Mouse (Mus musculus) embryo, embryonic 10 days (tissue): ENCODE measurements around the gene Aldh1l1.
A peak's percentile ranks its signal among the peaks of the same experiment; 100 is the strongest.

Experiments
- DNase-seq: peaks from one replicate; pipeline ENCODE4 v3.0.0-alpha.2; 2015; ENCODE audit warnings: low spot score

Aldh1l1 gene

DNA sequence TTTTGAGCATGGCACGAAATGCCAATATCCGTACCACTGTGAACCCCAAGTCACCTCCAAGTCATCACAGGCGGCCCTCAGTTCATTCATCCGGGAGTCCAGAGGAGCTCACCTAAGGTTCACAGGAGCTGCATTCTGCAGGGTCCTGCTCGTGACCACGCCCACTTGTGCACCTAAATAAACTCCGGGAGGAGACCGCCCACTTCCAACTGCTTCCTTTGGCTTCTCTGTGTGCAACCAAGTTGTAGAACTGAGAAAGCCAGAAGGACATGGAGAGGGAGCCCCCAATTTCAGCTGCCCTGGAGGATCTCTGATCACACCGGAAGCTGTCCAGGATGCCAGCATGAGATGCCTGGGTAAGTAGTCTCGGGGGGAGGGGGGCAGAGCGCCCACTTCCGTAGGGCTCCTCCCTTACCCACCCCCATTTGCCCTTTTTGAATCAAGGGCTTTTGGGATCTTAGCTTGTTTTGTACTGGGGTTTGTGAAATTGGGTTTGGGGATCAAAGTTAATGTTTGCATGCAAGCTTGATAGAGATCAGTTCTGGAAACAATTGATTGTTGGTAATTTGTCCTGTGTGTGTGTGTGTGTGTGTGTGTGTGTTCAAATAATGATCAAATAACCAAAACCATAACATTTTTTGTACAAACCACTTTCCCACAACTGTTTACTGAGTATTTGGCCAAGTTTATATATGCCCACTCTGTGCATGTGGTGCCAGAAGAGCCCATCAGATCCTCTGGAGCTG, at the start of gene Aldh1l1:
TSS of gene Aldh1l1 (plus strand) at position 252 of the 746 bp plus-strand sequence.
- DNase-seq = no peak

DNA sequence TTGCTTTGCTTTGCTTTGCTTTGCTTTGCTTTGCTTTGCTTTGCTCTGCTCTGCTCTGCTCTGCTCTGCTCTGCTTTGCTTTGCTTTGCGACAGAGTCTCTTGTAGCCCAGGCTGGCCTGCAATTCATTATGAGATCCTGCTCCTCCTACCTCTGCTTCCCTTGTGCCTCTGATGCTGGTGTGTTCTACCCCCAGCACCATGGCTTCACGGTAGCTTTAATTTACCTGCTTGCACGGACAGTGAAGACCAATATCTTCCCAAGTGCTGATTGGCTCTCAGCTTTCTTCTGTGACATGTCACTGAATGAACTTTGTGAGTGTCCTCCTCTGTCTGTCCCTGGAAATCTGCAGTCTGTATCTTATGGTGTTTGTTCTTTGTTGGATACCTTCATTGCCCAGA, 49.2 kb upstream of the Aldh1l1 start:
- DNase-seq = no peak

DNA sequence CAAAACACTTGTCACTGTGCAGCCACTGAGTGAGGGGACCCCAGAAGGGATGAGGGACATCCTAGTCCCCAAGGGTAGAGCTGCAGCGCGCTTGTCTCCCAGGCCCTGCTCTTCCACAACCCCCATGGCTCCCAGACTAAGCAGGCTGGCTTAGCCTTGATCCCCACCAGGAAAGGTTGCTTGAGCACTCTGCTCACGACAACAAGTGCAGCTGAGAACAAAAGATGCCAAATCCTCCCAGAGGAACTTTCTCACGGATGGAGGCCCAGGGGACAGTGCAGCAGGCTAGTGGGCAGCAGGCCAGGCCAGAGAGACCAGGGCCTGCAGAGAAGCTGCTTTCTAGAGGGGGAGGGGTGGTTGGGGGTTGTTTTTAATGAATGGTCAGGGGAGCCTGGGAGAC, 39.3 kb upstream of the Aldh1l1 start:
- DNase-seq = no peak

DNA sequence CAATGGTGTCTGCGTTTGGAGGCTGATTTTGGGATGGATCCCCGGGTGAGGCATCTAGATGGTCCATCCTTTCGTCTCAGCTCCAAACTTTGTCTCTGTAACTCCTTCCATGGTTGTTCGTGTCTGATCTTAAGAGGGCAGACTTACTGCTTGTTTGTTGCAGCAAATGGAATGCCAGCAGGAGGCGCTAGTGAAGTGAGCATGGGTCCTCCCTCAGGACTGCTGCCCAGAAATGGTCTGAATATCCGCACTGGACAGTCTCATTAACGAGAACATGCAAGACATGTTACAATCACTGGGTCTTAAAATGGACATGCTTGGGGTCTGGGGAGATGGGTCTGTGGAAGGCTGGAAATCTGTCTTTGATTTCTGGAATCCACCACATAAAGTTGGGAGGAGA, 36.0 kb upstream of the Aldh1l1 start:
- DNase-seq = peak; percentile 89

DNA sequence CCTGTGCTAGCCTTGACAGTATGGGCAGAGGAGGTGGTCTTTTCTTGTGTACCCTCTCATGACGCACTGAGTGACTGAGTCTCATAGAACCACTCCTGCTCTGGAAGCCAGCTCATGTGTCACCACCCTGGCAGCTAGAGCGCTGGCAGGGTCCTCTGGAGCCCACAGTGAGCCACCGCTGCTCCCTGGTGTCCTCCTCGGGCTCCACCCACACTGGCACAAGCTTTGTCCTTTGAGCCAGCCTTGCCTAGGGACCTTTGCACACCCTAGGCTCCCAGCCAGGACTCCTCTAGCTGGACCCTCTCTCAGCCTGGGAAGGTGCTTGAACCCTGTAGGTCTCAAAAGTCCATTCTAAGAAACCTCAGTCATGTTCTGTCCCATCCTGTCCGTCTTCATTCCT, 35.5 kb upstream of the Aldh1l1 start:
- no peak for DNase-seq

DNA sequence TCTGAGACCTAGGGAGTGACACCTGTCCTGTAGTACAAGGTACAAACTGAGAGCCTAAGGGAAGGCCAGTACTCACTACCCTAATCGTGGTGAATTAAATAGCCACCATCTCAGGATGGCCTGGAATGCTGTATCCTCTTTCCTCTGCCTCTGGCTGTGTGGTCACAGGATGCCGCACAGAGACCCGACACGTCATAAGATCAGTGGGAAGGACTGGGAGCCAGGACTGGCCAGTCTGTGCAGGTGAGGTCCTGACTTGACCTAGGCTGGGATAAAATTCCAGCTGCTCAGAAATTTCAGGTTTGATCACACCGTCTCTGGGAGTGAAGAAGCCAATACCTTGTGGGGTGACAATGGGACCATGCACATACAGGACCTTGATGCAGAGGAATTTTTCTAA, 34.7 kb upstream of the Aldh1l1 start:
- DNase-seq = no peak

DNA sequence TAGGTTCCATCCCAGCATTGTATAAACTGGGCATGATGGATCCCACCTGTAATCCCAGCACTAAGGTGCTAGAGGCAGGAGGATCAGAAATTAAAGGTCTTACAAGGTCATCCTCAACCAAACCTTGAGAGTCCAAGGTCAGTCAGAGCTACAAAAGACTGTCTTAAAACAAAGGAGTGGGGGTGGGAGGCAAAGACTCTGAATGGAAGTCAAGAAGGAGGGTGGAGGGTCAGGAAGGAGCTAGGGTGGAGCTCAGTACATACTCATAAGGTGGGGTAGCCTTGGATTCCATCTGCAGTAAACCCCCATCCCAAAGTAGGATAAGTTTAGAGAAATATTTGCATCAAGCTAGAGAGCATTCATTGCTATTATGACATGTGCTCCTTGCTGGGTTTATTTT, 33.6 kb upstream of the Aldh1l1 start:
- no peak for DNase-seq

DNA sequence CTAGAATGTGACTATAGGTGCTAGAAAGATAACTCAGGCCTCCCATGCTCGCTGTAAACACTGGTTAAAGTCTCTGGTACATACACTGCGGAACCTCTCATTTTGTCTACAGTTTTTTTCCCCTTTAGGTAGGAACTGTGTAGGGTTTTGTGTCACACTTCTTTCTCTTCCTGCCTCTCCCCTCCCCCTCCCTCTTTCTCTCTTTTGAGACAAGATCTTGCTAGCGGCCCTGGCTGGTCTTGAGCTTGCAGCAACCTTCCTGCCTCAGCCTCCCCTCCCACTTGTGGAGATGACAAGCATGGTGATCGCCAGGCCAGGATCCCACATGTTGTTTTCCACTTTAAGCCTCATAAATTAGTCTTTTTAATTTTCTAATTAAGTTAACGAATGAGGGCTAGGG, 32.5 kb upstream of the Aldh1l1 start:
- DNase-seq = no peak

DNA sequence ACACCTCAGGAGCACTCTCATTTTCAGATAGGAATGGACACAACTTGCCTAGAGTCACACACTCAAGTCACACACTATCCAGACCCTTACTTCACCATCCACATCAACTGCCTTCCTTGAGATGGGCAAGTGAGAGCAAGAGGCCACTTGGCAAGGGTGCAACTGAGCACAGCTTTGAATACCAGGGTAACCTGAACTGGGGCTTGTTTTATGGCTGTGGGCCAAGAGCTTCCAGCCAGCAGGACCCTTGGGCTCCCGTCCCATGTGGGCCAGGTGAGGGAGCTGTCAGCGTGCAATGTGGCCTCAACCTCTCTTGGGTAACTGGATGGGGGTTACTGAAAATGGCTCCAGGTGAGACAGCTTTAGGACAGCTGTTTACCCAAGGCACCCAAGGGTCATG, 28.8 kb upstream of the Aldh1l1 start:
- DNase-seq = no peak

DNA sequence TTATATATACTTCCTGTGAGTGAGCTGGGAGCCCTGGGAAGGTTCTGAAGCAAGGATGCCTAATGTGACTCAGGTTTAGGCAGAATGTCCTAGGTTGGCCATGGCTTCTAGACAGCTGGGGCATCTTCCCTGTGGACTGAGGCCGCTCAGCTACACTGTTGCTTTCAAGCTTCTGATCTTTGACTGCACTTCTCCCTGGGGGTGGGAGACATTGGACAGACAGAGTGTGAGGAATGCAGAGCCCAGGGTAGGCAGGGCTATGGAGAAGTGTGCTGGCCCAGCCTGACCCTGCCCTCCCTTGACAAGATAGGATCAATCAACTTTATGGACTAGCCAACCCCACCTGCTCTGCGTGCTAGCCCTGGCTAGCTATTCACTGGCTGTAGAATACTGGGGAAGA, 25.0 kb upstream of the Aldh1l1 start:
- DNase-seq = no peak

DNA sequence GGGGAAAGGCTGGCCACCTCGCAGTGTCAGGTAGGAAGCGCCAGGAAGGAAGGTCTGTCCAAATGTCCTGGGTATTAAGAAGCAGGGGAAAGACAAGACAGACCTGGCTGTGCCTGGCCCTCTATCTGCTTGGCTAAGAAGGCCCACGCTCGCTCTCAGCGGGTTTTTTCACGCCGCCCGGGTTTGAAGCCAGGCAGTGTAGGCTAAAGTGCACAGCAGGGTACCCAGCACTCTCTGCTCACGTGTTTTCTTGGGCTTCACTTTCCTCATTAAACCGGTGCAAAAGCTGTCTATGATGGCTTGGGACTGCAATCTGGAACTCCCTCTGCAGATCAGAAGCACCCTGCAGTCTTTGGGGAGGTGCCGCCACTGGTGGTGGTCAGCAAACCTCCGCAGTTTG, 24.5 kb upstream of the Aldh1l1 start:
- DNase-seq = peak; percentile 7

DNA sequence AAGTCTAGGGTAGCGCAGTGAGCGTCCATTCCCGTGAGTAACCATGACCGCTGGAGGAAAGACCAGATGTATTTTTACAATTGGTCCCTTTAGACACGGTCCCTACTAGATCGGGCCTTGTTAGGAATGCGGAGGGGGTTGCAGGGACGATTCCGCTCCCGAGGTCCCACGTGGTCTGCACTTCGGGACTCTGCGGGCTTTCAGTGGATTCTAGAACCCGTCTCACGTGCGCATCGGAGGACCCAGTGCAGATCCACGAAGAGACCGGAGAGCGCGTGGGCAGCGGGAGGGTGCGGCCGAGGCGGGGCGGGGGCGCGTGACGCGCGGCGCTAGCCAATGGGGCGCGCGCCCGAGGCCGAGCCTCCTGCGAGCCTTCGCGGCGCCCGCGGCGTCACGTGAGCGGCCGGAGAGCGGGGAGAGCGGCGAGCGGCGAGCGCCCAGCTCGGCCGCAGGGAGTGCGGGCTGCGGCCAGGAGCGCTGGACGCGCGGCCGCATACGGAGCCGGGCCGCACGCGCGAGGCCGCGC, 24.0 kb upstream of the Aldh1l1 start, which contains the start of gene Klf15:
TSS of gene Klf15 (plus strand) at position 396 of the 526 bp plus-strand sequence.
- peak; percentile 82 for DNase-seq

DNA sequence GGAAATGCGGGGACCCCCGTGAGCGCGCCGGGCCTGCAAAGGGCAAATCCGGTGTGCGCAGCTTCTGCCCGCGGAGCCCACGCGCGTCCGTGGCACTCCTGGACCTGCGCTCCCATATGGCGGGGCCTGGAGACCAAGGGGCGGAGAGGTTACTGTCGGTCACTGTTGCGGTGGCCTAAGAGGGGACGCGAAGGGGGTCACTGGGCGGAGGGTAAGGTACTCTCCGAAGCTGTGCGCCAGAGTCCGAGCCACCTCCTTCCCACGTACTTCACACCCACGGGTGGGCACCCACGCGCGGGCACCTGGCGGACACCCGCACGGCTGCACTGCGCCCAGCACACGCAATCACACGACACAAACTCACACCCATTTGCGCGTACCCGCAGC, 23.4 kb upstream of the Aldh1l1 start:
- DNase-seq = peak; percentile 55

DNA sequence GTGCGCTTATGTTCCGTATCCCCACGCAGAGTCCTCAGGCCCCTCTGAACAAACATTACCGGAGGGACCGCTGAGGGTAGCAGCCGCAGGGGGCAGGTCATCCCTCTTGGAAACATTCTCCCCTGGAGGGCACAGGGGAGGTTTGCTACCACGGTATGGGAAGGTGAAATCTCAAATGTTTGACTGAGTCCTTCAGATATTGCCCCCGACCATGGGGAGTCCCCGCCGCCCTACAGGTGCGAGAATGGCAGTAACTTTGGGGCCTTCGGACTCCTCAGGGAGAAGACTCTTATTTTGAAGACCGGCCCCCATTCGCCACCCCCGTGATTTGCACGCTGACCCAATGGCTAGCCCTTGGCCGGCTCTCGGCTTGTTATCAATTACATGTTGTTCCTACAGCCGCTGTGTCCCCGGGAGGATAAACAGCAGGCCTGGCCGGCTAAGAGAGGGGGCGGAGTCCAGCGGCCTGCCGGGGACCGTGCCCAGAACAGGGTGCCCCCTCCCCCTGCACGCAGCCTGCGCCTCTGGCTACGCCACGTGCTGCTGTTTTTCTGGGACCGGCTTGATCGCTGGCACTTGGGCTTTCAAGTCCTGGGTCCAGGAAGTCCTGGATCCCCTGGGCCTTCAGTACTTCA, 22.9 kb upstream of the Aldh1l1 start:
- peak; percentile 85 for DNase-seq

DNA sequence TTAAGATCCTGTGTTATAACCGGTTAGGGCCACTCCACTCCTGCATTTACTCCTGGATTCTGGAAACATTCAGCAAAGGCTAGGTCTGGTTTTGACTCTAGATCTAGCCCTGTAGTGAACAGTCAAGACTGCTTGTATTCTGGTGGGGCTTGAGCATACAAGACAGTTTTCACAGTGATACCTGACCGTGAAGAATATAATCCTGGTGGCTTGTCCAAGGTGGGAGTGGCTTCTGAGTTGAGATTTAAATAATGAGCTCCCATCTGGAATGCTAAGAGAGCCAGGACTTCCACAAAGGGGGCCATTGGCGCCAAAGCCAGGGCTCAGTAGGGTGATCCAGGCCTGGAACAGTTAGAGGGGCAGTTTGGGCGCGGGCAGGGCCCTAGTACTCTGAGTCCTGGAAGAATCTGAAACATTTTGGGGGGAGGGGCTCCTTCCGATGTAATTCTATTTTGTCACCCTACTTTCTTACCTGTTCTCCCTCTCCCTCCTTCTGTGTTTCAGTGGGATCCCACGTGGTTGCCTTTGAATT, 22.3 kb upstream of the Aldh1l1 start:
- no peak for DNase-seq

DNA sequence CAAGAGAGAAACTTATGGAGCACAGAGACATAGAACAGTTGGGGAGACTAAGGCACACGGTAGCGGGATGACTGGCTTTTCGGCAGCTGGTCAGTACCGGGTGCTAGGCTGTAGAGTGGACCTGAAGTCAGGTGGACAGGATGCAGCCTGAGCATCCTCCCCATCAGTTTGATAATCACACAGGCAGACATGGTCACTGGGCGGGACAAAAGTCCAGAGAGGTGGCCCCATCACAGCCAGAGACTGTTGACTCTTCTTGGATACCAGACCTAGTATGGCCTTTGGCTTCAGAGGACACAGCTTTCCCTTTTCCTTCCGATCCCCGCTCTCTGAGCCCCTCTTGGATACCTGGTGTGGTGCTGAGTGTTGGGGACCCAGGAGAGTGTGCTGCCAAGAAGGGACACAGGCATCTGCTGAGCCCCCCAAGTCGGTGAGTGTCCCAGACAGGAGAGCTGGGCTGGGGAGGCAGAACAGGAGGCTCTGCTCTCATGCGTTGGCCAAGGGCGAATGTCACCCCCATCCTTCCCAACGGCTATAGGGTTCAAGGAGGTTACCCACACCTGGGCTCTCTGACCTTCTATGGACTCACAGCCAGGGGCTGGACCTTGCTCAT, 21.1 kb upstream of the Aldh1l1 start:
- DNase-seq = no peak

DNA sequence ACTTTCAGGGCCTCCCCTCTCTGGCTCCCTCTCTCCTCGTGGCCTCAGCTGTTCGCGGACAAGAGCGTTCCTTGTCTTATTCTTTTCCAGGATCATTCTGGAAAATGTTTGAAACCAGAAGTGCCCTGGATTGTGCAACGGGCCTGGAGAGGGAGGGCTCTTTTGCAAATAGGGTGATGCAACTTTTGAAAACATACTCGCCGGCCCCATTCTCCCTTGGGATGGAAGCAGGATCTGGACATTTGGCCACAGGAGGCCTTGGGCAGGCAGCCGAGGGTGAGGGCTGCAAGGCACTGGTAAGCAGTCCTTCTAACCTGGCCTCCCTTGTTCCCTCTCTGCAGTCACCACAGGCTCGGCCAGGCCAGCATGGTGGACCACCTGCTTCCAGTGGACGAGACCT, 20.1 kb upstream of the Aldh1l1 start:
- DNase-seq = no peak

DNA sequence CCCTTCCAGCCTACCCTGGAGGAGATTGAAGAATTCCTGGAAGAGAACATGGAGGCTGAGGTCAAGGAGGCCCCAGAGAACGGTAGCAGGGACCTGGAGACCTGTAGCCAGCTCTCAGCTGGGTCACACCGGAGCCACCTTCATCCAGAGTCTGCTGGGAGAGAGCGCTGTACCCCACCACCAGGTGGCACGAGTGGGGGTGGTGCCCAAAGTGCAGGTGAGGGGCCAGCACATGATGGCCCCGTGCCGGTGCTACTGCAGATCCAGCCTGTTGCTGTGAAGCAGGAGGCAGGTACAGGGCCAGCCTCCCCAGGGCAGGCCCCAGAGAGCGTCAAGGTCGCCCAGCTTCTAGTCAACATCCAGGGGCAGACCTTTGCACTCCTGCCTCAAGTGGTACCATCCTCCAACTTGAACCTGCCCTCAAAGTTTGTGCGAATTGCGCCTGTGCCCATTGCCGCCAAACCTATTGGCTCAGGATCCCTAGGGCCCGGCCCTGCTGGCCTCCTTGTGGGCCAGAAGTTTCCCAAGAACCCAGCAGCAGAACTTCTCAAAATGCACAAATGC, 19.3 kb upstream of the Aldh1l1 start:
- no peak for DNase-seq

DNA sequence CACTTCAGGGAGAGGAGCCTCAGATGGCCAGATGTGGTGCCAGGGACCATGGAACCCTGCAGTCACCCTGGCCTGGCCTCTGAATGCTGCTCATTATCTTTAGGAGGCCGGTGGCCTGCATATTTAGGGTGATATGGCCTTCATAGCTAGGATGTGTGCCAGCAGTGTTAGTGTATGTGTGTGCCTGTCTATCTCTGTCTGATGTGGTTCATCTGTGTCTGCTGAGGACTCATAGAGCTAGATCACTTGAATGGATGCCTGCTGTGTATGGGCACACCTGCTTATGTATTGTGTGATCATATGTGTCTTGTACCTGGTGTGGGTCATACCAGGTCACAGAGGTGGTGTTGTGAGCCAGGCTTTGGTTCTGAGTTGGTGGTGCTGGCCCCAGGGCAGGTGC, 18.0 kb upstream of the Aldh1l1 start:
- DNase-seq = no peak

DNA sequence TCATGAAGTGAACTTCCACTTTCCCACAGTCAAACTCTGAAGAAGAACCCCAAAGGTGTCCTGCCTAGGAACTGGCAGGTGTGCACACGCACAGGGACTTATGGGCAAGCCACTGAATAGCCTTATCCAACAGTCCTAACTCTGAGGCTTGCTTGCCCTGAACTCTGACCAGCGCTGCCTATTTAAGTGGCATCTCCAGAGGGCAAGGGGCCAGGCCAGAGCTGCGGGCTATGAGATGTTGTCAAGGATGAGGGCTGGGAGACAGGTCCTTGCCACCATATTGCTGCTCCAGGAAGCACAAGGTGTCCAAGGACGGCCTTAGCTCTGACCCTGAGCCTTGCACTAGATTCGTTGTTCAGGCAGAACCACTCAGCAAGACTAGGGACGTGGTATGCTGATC, 17.2 kb upstream of the Aldh1l1 start:
- no peak for DNase-seq

DNA sequence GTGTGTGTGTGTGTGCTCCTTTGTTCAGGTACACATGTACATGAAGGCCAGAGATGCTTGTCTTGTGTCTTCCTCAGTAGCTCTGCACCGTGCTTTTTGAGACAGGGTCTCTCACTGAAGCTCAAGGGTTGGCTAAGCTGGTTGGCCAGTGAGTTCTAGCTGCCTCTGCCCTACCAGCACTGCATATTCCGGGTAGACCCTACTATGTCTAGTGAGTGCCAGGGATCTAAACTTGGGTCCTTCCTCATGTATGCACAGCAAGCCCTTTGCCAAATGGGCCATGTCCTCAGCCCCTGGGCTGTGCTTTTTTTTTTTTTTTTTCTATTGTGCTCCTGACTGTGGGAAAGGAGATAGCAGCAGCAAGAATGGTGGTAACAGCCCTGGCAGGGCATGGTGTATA, 16.0 kb upstream of the Aldh1l1 start:
- no peak for DNase-seq

DNA sequence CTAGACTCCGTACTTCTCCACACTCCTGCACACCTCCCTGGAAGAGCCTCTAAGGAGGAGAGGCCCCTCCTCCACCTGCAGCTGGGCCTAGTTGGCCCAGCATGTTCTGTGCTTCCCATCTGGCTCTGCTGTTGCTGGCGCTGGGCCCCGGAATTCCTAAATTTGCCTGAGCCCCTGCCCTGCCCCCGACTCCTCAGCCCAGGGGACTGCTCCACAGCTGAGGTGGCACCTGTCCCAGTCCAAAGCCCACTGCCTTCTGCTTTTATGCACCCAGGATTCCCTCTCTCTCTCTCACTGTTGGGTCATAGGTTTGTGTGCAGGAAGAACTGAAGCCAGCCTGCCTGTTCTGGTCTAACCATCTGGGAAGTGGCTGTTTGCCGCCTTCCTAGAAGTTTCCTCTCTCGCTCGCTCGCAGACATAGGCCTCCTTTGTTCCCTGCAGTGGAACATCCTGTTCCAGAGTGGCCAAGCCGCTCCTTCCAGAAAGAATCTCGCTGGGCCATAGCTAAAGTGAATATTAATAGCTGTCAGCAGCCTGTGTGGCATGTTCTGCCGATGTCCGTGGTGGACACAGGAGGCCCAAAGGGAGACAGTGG, 15.2 kb upstream of the Aldh1l1 start:
- DNase-seq = no peak
